Mouse (Mus musculus): ENCODE measurements around the gene Wscd2.

DNA sequence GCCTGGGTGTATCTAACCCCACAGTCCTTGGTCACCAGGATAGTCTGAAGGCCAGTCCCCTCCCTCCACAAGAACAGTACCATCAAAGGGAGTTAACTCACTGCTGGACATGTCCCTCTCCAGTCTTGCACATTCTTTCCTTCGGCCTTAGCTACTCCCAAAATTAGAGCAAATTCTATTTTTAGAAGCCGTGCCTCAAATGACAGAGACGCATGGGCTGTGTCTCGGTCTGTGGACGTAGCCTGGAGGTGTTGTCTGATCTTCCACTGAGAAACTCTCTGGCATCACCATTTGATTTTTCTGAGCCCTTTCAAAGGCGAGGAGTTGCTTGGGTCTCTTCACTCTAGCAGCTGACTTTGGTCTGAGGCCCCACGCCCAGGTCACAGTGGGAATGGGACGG lies 2.3 kb upstream of the Wscd2 start:
- TF ChIP-seq POLR2A (IDR thresholded peaks at IDR 0.05; ENCODE audit: low read depth, low read length) (no peak), CTCF (IDR thresholded peaks at IDR 0.05; ENCODE audit: extremely low read depth, insufficient read length, insufficient replicate concordance, low read depth, low read length) (no peak)
